Mouse (Mus musculus): Measurements from ENCODE around the gene Atf7ip.
"Not testable (repeated sequence)": the region's sequence is repeated elsewhere in the genome, so short reads cannot be mapped to it uniquely, and the experiment has no call there.

Atf7ip gene

GRCm38 (mm10) chr6:136505867-136506266 lies at the start of gene Atf7ip:
TSS of gene Atf7ip (plus strand) at chr6:136506167.
- DNase-seq (ENCODE audit: low spot score in 2 of 2): not testable (repeated sequence)

- no peak for DNase-seq (ENCODE audit: low spot score in 2 of 2)
Observed at GRCm38 (mm10) chr6:136456302-136456701, 49.7 kb upstream of the Atf7ip start.

- DNase-seq (ENCODE audit: low spot score in 2 of 2): no peak
Observed at GRCm38 (mm10) chr6:136459156-136459555, 46.8 kb upstream of the Atf7ip start.

GRCm38 (mm10) chr6:136463491-136463890 lies 42.5 kb upstream of the Atf7ip start:
- DNase-seq (ENCODE audit: low spot score in 2 of 2): peak; percentile 48 to 70

GRCm38 (mm10) chr6:136464121-136464621 lies 41.8 kb upstream of the Atf7ip start:
- DNase-seq (ENCODE audit: low spot score in 2 of 2): peak in 1 of 2 experiments; percentile 51

- peak; percentile 66 to 77 for DNase-seq (ENCODE audit: low spot score in 2 of 2)
Observed at GRCm38 (mm10) chr6:136465021-136465420, 40.9 kb upstream of the Atf7ip start.

- DNase-seq (ENCODE audit: low spot score in 2 of 2): peak; percentile 67 to 74
Observed at GRCm38 (mm10) chr6:136465959-136466381, 40.0 kb upstream of the Atf7ip start.

GRCm38 (mm10) chr6:136466956-136467750 lies 38.8 kb upstream of the Atf7ip start:
- peak; percentile 87 to 90 for DNase-seq (ENCODE audit: low spot score in 2 of 2)

- DNase-seq (ENCODE audit: low spot score in 2 of 2): no peak
Observed at GRCm38 (mm10) chr6:136467837-136468236, 38.1 kb upstream of the Atf7ip start.

- peak; percentile 89 to 91 for DNase-seq (ENCODE audit: low spot score in 2 of 2)
Observed at GRCm38 (mm10) chr6:136468401-136468912, 37.5 kb upstream of the Atf7ip start.

GRCm38 (mm10) chr6:136468974-136469792 lies 36.8 kb upstream of the Atf7ip start:
- no peak for DNase-seq (ENCODE audit: low spot score in 2 of 2)

GRCm38 (mm10) chr6:136469807-136470206 lies 36.2 kb upstream of the Atf7ip start:
- no peak for DNase-seq (ENCODE audit: low spot score in 2 of 2)

- DNase-seq (ENCODE audit: low spot score in 2 of 2): peak; percentile 75 to 81
Observed at GRCm38 (mm10) chr6:136470321-136471230, 35.4 kb upstream of the Atf7ip start.

GRCm38 (mm10) chr6:136471601-136472000 lies 34.4 kb upstream of the Atf7ip start:
- no peak for DNase-seq (ENCODE audit: low spot score in 2 of 2)

GRCm38 (mm10) chr6:136472779-136473178 lies 33.2 kb upstream of the Atf7ip start:
- no peak for DNase-seq (ENCODE audit: low spot score in 2 of 2)

GRCm38 (mm10) chr6:136473472-136474129 lies 32.4 kb upstream of the Atf7ip start:
- no peak for DNase-seq (ENCODE audit: low spot score in 2 of 2)

- no peak for DNase-seq (ENCODE audit: low spot score in 2 of 2)
Observed at GRCm38 (mm10) chr6:136475171-136475860, 30.7 kb upstream of the Atf7ip start.

- no peak for DNase-seq (ENCODE audit: low spot score in 2 of 2)
Observed at GRCm38 (mm10) chr6:136477878-136478277, 28.1 kb upstream of the Atf7ip start.

- no peak for DNase-seq (ENCODE audit: low spot score in 2 of 2)
Observed at GRCm38 (mm10) chr6:136483531-136483930, 22.4 kb upstream of the Atf7ip start.

GRCm38 (mm10) chr6:136484093-136484492 lies 21.9 kb upstream of the Atf7ip start:
- DNase-seq (ENCODE audit: low spot score in 2 of 2): no peak
